Mouse (Mus musculus) hematopoietic stem cell, adult 5-6 weeks (primary cell): ENCODE data around the gene Sel1l2. TPM values are rescaled to one million over a fixed set of nuclear protein-coding genes. Genes with fewer than 3 reads are reported as not detected.

ENCODE experiments used
- ATAC-seq, 2 experiments: fragments of 125-278 bp in 1 of 2; replicated peaks in 1 of 2; 2 replicates each; pipeline ENCODE4 v1.8.0; 2016 to 2017; ENCODE audit warnings: inconsistent platforms in 2 of 2, mild to moderate bottlenecking in 2 of 2, moderate number of reproducible peaks in 2 of 2, low read depth in 1 of 2, moderate TSS enrichment in 1 of 2; ENCODE audit not compliant: low FRiP score in 2 of 2, poor library complexity in 2 of 2, severe bottlenecking in 2 of 2, insufficient read depth in 1 of 2, low TSS enrichment in 1 of 2
- total RNA-seq: library from RNA; stranded (forward); fragments of 172-1452, 232-1000 nt; gene quantifications from 2 replicates; pipeline ENCODE4 v1.2.3, GENCODE M21; 2017

The Sel1l2 gene
- not detected in 2 replicates for total RNA-seq

DNA sequence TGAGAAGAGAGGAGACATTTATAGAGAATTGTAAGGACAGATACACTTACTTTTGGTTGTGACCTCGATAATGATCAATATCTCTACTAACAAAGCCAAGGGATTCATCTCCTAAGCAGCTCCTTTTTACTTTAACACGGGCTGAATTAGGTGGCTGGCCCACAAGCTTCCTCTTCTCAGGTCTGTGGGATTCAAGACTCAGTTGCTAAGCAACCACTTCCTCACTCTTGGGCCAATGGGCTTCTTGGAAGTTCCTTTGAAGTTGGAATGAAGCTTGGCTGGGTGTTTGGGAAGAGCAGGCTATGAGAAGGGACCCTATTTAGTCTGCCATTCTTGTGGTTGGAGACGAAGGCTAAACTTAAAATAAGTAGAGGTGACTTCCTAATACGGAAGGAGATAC is at the start of gene Sel1l2:
Gene Sel1l2, minus strand, starts transcription at position 182 of the 400 bp plus-strand sequence.
- ATAC-seq = peak; percentile 65 to 72

DNA sequence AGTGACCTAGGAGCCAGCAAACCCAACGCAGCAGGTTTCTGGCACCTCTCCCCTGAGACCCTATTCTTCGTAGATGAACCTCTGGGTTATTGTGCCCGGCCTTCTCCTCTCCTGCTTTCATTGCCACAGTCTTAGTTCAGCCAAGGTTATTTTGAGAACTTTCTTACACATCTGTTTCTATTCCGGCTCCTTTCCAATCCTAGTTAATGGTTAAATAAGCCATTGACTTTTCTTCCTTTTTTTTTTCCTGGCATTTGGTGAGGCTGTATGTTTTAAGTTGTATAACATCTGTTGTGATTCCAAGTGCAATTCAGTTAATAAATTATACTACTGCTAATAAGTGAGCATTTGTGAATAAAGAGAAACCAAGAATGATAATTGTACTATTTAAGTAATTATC is 49.6 kb upstream of the Sel1l2 start:
- no peak for ATAC-seq

DNA sequence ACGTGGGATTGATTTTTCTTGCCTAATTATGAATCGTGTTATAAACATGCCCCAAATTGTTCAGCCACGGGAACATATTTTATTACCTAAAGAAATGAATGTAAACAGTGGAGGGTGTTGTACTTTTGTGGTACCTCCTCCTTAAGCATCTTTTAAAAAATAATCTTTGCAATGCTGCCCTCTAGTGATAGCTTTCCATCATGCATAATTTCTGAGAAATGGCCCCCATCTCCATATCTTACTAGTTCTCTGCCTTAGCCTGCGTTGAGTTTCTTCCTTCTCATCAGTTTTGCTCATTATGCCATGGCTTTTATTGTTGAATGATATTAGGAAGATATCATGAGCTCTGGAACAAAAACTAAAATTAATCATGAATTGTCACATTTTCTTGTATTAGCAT is 37.8 kb upstream of the Sel1l2 start:
- peak; percentile 84 to 87 for ATAC-seq

DNA sequence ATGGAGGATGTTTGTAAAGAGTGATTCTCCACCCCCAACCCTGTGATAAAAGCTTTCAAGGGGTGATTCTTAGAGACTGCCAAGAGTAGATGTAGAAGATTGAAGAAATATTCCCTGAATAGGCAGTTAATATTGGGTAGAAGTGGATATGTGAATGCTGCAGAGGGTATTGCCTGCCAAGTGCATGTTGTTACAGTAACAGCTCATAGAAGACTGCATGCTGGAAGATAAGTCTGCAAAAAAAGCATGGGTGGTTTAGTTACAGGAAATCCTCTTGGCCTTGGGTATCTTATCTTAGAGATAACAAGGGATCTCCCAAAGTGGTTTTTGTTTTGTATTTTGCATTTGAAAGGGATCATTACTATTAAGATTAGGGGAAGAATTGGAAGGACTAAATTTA is 36.3 kb upstream of the Sel1l2 start:
- no peak for ATAC-seq

DNA sequence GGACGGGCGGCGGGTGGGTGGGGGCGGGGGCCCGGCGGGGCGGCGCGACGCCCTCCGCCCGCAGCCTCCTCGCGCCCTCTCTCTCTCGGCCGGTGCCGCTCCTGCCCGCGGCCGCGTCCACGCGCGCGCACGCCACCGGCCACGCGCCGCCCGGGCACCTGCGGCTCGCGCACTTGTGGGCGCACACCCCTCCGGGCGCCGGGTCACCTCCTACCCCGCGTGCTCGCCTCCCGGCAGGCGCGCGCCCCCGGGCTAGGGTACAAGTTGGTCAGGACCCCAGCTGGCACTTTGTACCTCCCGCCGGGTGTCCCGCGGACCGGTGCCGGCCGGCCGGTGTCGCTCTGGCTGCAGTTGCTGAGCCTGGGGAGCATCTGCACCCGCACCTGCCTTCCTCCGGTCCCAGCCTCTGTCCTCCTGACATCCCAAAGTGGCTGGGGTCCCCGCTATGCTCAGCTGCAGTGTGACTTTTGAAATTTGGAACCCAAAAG is 6.3 kb upstream of the Sel1l2 start:
- peak; percentile 16 to 19; a peak in 1 of 4 replicates for ATAC-seq

DNA sequence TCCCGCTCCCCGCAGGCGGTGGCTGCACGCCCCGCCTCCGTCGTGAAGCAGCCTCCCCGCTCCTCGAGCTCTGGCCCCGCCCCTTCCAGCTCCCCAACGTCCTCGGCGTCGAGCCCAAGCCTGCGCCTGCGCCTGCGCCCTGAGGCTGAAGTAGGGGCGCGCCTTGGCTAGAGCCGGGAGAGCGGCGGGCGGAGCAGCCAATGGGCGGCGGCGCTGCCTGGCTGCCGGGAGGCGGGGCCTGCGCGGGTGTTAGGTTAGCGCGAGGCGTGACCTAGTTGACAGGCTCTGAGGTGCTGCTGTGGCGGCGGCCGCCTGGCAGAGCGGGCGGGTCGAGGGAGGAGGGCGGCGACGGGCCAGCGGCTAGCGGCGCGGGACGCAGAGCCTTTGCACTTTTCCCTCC is 5.7 kb upstream of the Sel1l2 start, which contains the start of gene Macrod2:
Gene Macrod2, plus strand, starts transcription at position 131 of the 400 bp plus-strand sequence.
- peak; percentile 95 to 97 for ATAC-seq

DNA sequence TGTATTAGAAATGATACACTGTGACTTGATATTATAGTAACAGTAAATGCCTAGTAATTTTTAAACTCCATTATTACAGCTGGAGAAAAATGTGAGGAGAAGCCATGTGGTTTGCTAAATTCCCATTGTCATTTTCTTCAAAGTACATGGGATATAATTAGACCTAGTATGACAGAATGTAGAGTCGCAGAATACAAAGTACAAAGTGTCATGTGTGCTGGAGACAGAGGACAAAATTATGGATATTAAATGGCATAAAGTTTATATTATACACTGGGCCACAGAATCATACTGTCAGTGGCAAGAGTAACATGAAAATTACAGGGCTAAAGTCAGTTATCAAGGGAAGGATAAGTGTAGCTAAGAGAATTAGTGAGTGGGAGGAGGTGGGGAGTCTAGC is 24.7 kb downstream of the Sel1l2 start:
- no peak for ATAC-seq

DNA sequence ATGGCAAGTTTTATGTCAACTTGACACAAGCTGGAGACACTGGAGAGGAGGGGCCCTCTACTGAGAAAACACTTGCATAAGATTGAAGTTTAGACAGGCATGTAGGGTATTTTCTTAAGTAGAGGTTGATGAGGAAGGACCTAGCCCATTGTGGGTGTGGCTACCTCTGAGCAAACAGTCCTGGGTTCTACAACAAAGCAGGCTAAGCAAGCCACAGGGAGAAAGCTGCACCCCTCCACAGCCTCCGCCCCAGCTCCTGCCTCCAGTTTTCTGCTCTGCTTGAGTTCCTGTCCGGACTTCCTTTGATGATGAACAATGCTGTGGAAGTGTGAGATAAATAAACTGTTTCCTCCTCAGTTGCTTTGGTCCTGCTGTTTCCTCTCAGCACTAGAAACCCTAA is 29.6 kb downstream of the Sel1l2 start:
- ATAC-seq = no peak

DNA sequence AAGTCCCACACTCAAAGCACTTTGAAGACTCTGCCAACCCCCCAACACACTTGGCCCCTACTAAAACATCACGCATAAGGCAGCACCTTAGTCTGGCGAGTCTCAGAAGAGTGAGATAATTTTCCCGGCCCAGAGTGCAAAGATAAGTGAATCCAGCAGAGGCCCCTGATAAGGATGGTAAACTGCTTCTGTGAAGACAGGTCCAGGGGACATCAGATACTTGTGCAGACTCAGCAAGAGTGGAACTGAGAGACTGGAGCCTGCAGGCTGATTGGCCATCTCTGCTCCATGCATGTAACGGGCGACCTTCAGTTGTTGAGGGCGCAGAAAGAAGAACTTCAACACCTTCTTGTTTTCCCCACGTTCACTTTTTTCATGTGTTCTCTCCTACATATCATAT is 47.1 kb downstream of the Sel1l2 start:
- ATAC-seq = no peak

DNA sequence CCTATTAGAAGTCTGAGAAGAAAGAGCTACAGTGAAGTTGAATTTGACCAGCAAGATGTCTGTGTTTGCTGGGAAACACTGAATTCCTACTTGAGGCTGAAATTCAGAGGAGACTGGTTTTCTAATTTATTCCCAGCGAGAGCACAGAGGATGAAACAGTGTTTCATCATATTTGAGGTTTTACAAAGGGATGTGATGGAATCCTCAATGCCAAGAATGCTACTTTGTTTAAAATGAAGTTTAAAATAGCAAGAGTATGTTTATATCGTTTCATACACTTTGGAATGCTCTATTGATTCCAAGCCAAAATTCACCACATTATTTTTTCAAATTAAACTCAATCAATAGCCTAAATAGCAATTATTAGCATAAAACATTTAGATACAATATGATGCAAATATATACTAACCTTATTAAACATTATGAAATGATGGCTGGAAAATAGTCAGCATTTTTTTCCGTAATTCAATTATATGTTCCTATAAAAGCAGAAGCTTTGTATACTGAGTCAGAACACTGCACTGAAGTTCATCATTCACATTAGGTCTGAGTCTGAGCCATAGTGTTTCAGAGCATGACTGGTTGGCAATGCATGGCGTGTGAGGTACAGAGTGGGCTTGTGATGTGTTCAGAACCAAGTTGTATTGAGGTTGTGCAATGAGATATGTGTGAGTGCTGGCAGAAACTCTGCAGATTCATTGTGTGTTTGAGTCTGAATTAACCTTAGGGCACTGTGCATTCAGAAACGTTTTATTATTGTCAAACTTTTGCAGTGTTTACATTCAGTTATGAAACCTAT is 58.8 kb downstream of the Sel1l2 start:
- no peak for ATAC-seq

DNA sequence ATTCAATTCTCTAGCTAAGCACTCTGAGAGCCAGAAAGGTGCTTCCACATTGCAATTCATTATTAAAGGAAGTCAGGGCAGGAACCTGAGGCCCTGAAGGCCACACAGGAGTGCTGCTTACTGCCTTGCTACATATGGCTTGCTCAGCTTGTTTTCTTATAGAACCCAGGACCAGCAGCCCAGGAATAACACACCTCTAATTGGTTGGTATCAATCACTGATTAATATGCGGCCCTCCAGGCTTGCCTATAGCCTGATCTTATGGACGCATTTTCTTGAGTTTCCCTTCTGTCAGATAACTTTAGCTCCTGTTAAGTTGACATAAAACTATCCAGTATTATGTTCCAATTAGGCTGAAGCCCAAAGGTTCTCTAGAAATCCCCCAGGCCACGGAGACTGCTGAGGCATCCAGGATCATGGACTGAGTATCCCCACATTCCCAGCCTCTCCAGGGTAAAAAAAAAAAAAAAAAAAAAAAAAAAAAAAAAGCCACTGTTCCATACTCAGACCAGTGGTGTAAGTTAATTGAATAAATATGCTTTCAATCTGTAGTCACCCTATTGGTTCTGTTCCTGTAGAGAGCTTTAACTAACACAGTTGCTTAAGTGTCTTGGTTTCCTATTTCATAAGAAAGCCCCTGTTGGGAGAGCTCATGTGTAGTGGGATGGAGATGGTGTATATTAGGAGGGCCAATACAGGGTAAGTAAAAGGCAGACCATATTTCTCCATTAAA is 86.4 kb downstream of the Sel1l2 start:
- no peak for ATAC-seq

DNA sequence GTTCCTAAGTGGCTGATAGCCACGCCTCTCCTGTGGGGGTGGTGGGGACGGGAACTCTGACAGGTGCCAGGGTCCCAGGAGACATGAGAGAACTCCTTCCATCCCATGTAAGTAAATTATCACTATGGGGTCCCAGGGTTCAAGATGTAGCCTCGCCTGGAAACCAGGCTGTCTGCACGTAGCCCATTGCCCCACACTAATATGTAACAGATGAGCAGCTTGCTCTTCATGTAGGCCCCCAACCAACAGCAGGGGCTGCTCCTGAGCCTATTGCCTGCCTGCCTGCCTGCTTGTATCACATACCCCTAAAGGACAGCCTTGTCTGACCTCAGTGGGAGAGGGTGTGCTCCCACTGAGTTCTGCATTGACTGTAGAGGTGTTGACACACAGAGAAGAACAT is 92.4 kb downstream of the Sel1l2 start:
- ATAC-seq = no peak

DNA sequence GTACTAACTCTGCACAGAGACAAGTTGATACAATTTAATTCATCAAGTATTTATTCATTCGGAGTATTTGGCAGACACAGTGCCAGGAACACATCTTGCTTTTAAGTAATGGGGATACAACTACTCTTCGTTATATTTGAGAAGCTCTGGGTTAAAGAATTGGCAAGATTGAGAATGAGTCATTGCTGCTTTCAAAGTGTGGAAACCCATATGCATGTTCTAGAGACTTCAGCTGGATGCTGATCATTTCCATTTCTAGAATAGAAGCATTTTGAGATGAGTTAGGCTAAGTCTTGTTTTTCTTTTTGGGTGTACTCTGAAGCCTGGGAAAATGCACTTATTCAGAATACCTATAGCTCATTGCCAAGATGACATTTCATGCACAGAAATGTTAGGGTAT is 95.7 kb downstream of the Sel1l2 start:
- no peak for ATAC-seq

DNA sequence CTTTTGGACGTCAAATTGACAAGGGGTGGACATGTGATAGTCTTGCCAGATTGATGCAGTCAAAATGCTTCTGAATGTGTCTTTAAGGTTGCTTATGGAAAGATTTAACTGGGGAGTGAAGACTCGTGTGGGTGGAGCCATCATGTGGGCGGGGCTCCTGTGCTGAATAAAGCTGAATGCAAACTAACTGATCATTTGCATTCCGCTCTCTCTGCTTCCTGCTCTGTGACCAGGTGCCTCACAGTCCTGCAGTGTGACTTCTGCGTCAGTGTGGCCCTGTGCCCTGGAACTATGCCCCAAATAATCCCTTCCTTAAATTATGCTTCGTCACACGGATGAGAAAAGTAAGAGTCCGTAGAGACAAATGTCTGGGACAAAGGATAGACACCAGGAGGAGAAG is 108.7 kb downstream of the Sel1l2 start:
- ATAC-seq = no peak

DNA sequence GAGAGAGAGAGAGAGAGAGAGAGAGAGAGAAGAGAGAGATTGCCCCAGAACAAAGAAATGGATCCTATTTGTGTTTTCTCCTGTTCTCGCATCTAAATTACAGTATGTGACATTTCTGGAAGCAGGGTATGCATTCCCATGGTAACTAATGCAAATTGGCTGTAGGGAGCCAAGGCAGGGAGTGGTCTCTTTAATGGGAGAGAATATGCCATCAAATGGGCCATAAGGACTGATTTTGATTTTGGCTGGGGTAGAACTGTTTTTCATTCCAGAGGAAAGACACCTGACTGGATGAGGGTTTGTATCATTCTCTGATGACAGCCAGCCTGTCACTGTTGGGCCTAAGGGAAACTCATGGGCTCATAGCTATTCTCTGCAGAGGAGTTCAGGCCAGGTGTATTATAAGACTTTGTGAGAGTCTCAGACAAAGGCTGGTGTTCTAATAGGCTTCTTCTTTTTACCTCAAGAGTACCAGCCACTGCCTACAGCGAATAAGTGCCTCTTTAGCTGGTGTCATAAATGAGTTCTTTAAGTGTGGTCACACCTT is 133.8 kb downstream of the Sel1l2 start:
- ATAC-seq = no peak

DNA sequence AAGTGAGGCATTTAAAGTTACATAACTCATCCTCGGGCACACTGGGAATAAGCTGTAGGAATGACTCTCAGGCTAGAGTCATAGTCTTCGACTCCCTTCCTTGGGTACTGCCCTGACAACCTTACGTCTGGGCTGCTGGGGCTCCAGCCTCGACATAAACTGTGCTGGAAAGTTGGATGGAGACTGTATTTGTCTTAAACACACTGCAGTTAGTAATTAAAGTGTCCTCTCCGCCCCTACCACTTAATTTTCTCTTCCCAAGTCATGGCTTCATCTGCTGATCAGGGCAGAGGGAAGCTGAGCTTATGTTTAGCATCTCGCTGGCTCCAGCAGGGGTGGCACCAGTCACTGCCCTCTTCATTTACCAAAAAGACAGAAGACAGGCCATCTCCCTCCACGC is 135.2 kb downstream of the Sel1l2 start:
- no peak for ATAC-seq

DNA sequence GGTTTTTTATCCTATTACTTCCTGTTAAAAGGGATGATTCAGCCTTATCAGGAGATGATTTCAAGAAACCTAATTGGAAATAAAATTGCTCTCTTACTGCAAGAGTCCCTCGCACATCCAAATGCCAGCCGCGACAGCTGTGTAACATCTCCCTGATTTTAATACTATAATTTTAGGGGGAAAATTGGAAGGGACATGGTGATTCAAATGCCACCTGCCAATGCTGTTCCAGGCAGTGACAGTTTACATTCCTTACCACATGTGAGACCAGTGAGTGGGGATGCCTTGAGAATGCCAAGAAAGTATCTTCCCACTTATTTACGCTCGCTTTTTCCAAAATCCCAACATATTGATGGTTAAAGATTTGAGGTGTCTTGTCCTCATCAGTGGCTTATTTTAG is 146.4 kb downstream of the Sel1l2 start:
- ATAC-seq = no peak

DNA sequence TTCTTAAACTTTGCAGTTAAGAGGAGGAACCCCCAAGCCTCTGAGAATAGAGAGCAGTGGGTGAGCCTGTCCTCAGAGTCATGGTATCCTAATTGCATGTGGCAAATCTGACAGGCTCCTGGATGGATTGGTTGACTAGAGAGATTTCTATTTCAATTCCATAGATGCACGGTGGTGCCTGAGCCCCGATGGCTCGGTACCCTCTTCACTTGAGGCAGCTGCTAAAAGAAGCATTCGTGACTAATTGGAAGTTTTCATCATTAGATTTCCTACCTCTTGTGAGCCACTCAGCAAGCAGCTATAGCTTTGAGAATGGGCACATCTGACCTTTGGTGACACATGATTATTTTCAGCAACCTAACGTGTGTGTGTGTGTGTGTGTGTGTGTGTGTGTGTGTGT is 147.1 kb downstream of the Sel1l2 start:
- ATAC-seq = no peak
